Mouse (Mus musculus) right cerebral cortex, postnatal 36 days (tissue): Measurements from ENCODE around the gene Tspyl3.
A peak's percentile ranks its signal among the peaks of the same experiment; 100 is the strongest.
"Not testable (repeated sequence)": the region's sequence is repeated elsewhere in the genome, so short reads cannot be mapped to it uniquely, and the experiment has no call there.

ENCODE experiments used
- DNase-seq, 2 experiments: peaks; one replicate each; pipeline ENCODE4 v3.0.0; 2022; ENCODE audit warnings: low spot score in 2 of 2, mixed read lengths in 1 of 2

Gene Tspyl3

GRCm38 (mm10) chr2:153224946-153225594 lies at the start of gene Tspyl3:
Gene Tspyl3 (minus strand): TSS chr2:153225441.
- DNase-seq: peak; percentile 36 to 53

GRCm38 (mm10) chr2:153274919-153275247 lies 49.6 kb upstream of the Tspyl3 start:
- DNase-seq: no peak

GRCm38 (mm10) chr2:153274200-153274918 lies 49.1 kb upstream of the Tspyl3 start:
- DNase-seq: not testable (repeated sequence)

- not testable (repeated sequence) for DNase-seq
These were observed 45.1 kb upstream of the Tspyl3 start for GRCm38 (mm10) chr2:153270231-153270915.

GRCm38 (mm10) chr2:153267331-153267730 lies 42.1 kb upstream of the Tspyl3 start:
- no peak for DNase-seq

DNA sequence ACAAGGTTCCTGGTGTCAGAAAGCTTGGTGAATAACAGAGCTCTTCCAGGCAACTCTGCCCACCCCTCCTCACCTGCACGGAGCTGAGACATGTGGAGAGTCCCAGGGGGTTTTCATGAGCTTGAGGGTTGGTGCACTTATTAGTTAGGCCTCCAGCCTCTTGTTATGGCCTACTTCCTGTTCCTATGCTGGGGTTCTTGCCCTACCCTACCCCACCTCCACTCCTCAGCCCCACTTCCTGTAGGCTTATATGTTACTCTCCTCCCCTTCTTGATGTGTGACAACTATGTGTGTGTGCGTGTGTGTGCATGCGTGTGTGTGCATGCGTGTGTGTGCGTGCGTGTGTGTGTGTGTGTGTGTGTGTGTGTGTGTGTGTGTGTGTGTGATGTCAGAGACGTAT lies 37.8 kb upstream of the Tspyl3 start:
- DNase-seq: no peak

DNA sequence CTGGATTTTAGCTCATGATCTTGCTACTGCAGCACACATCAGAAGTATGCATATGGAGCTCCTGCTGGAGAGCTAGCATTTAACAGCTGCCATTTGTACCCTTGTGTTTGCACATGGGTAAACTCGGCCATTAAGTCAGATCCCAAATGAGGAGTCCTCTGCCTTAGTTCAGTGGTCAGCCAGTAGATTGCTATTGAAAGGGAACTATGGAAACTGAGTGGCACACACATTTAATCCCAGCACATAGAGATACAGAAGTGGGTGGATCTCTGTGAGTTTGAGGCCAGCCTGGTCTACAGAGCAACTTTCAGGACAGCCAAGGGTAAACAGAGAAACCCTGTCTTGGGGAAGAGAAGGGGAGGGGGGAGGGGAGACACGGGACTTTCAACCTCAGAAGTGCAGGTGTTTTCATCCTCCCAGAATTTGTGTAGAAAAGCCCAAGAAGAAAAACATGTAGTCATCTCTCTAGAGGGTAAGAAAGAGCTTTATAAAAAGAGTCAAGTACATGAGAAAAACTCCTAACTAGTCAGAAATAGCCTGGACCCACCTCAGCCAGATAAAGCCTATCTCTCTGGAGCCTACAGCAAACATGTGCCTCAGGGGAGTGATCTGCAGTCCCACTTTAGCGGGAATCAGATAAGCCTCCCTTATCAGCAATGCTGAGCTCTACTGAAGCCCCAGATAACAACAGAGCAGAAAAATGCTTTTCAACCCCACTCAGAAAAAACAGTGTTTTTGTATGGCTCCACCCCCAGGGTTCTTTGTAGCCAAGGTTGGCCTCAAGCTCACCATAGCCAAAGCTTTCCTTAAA lies 34.8 kb upstream of the Tspyl3 start:
- no peak for DNase-seq

GRCm38 (mm10) chr2:153259030-153259863 lies 34.0 kb upstream of the Tspyl3 start:
- no peak for DNase-seq

GRCm38 (mm10) chr2:153256604-153257003 lies 31.4 kb upstream of the Tspyl3 start:
- DNase-seq: no peak

DNA sequence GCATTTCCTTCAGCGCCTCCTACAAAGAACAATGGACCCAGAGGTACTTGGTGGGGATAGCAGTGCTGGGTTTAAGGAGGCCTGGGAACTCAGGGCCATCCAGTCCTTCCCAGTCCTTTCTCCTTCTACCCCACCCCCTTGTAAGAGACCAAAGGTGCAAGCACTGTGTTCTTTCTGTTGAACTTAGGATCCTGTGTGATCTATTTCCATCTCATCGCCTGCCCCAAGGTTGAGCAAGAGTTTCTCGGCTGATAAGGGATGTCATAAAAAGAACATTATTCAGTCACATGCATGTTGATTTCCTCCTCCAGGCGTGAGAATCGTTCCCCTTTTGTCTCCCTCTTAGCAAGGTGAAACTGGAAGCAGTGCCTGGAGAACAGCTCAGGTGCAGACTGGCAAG lies 24.5 kb upstream of the Tspyl3 start:
- no peak for DNase-seq

DNA sequence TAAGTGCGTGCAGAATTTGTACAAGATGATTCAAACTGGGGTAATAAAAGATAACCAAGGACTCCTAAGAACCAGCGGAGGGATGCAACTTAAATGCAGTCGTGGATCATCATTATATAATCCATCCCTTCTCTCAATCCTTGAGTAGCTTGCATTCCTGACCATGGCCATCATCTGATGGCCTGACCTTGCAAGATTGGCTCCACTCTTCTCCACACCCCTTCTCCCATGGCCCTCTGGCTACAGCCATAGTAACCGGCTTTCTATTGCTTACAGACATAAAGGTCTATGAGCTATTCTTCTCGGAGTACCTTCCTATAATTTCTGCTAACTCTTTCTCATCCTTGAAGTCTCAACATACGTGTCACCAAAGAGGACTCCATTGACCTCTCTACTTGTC lies 16.9 kb upstream of the Tspyl3 start:
- DNase-seq: no peak

GRCm38 (mm10) chr2:153241250-153242014 lies 16.2 kb upstream of the Tspyl3 start, which contains the start of the genes Plagl2 and Pofut1:
Gene Plagl2 (minus strand): TSS chr2:153241426.
Gene Pofut1 (plus strand): TSS chr2:153241533.
- DNase-seq: peak; percentile 81 to 83

DNA sequence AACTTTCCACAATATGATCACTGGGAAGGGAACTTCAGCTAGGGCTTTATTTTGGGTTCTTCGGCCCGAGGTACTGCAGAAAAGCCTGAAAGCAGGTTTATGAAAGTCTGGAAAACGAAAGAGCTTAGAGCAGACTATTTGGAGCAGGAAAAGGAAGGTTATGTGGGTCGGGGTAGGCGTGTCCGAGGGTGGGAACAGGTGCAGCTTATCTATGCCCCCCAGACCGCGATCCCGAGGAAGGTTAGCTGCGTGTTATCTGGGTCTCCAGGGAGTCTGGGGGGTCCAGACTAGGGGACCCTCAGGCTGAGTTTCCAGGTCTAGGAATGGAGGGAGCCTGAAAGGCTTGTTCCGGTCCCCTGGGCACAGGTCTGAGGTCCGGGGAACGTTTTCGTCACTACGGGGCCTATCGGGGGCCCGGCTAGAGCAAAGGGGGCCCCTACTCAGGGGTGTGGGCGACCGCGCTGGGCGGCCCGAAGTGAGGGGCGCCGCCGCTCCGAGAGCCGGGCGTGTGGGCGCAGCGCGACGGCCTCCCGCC lies 15.5 kb upstream of the Tspyl3 start:
- no peak for DNase-seq

DNA sequence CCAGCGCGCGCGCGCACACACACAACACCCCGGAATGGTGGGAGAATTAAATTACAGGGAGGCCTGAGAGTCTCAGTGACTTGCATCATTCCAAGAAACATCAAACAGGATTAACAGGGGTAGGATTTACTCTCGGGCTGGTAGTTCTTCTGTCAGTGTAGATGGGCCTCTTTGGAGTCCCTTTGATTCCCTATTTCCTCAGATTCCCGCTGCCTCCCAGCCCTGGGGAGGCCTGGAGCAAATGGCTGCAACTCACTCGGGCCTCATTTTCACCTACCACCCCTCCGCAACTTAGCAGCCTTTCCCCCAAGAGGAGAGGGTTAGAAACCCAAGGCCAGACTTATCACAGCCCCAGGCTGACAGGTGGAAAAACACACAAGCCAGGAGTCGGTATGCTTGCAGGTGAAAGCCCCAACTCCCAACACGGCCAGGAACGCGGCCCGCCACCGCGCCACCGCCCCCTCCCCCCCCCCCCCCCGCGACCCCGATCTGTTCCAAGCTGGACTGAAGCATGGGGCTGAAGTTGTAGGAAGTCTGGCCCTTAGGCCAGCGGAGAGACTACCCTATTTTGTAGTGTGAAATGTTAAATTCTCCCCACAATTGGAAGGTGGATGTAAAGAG lies 14.7 kb upstream of the Tspyl3 start:
- no peak for DNase-seq

- no peak for DNase-seq
These were observed 14.0 kb upstream of the Tspyl3 start for GRCm38 (mm10) chr2:153239021-153239859.

- DNase-seq: no peak
These were observed 13.2 kb upstream of the Tspyl3 start for GRCm38 (mm10) chr2:153238406-153238805.

- DNase-seq: no peak
These were observed 12.7 kb upstream of the Tspyl3 start for GRCm38 (mm10) chr2:153237891-153238290.

DNA sequence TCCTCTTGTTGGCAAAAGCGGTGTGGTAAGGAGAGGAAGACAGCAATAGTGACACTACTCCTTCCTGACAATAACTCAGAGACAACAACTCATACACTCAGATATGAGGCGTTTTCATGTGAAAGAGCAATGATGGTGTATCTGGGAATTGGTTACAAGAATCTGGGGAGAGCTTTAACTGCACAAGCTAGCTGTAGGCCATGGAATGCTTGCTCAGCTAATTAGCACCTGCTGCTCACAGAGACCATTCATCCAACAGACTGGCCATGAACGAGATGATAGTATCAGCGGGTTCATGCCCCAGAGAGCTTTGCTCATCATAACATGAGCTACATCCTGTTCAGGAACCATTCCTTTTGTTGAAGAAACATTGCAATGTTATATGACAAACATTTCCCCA lies 12.0 kb upstream of the Tspyl3 start:
- DNase-seq: no peak

GRCm38 (mm10) chr2:153228523-153228922 lies 3.3 kb upstream of the Tspyl3 start:
- no peak for DNase-seq
